Mouse (Mus musculus): ENCODE results near the gene Thrb. TPM values are rescaled to one million over a fixed set of nuclear protein-coding genes. Genes with fewer than 3 reads are reported as not detected.

Gene Thrb
- total RNA-seq, 1 experiment from 2014 or later: 0.23 TPM

DNA sequence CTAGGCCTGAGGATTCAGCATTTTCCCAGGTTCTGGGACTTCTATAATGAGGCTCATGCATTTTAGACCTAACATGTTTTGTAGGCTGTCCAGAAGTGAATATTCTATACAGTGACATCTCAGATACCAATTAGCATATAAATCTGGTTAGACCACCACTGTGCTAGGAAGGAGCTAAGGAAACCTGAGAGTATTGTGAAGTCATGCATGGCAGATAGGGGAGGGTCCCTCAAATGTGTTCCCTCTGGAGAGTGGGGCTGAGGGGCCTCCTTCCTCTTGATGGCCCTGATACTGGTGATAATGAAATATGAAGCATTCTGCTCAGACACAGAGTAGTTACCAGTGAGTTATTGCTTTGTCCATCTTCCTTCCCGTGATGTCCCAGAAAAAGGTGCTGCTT, 91.8 kb downstream of the Thrb start:
- no peak for ATAC-seq (ENCODE audit: extremely low read depth, insufficient number of reproducible peaks, low FRiP score, poor library complexity, severe bottlenecking)

DNA sequence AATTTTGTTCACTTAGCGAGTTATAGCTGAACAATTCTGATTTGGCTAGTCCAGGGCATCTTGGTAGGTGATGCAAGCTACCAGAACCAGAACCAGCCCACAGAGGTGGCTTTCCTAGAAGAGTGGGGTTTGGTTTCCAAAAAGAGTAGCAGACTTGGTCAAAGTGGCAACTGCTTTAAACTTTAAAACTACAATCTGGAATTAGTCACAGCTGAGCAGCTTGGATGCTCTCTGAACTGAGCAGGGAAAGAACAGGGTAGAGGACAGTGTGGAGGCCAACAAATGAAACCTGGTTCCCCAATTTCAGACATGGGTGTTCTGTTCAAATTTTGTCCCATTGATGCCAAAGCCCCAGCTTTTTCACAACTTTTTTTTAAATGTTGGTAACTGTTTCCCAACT, 93.4 kb downstream of the Thrb start:
- ATAC-seq (ENCODE audit: extremely low read depth, insufficient number of reproducible peaks, low FRiP score, poor library complexity, severe bottlenecking): no peak

DNA sequence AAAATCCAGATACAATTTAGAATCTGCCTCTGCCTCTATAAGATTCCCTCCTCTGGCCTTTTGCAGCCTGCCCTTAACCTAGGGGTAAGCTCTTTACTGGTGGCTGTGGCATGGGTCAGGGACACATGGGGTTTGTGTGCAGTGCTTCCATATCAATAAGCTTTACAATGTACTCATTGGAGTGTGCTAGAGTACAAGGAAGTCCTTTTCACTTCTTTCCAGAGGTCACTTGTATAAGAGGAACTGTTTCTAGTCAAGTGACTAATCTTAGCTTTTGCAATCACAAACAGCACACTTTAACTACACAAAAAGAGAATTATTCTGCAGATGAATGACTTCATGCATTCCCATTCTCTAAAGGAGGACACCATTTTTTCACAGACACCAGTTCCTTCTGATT, 96.7 kb downstream of the Thrb start:
- ATAC-seq (ENCODE audit: extremely low read depth, insufficient number of reproducible peaks, low FRiP score, poor library complexity, severe bottlenecking): no peak

DNA sequence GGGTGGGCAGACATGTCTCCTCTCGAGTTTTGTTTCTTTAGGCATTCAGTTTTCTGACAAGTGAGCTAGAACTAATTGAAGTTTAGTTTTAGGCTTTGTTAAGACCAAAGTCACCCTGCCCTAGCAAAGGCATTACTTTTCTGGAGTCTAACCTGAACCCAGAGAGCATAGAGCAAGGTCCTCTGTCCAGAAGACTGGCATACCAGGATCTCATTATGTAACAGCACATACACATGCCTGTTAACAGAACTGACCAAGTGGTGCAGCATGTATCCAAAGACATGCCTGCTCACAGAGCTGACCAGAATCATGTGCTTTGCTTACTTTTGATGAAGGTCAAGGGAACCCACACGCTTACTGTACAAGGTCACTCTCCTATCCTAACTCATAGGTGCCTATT, 107.9 kb downstream of the Thrb start:
- ATAC-seq (ENCODE audit: extremely low read depth, insufficient number of reproducible peaks, low FRiP score, poor library complexity, severe bottlenecking): no peak

DNA sequence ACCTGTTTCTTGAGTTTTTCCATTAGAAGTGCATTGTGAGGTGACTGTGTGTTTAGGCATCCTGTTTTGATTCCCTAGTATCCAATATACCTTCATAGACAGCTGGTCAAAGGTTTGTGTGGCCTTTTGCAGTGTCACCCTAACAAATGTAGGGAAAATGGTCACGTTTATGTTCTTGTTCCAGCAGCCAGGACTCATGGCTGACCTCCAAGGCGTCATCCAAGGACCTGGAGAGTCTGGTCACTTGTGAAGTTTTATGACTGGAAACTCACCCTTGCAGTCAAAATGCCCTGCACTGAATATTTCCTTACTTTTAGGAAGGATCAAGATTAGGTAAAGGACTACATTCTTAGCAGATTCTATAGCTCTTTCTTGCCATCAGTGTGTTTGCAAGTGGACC, 114.3 kb downstream of the Thrb start:
- no peak for ATAC-seq (ENCODE audit: extremely low read depth, insufficient number of reproducible peaks, low FRiP score, poor library complexity, severe bottlenecking)

DNA sequence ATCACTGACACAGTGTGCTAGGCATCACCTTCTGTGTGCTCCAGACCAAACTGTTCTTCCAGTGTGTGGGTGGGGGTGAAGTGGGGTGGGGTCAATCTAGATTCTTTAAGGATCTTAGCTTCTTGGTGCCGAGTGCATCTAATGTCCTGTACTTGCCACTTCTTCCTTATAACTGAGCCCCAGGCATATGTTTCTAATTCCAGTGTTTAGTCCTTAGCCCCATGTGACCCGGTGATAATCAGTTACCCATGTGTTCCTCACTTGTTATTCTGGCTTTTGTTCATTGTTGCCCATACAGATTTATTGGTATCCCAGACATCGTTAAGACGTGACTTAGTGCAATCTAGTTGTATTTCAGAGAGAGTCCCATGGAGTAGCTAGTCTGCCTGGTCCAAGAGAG, 121.9 kb downstream of the Thrb start:
- ATAC-seq (ENCODE audit: extremely low read depth, insufficient number of reproducible peaks, low FRiP score, poor library complexity, severe bottlenecking): no peak

DNA sequence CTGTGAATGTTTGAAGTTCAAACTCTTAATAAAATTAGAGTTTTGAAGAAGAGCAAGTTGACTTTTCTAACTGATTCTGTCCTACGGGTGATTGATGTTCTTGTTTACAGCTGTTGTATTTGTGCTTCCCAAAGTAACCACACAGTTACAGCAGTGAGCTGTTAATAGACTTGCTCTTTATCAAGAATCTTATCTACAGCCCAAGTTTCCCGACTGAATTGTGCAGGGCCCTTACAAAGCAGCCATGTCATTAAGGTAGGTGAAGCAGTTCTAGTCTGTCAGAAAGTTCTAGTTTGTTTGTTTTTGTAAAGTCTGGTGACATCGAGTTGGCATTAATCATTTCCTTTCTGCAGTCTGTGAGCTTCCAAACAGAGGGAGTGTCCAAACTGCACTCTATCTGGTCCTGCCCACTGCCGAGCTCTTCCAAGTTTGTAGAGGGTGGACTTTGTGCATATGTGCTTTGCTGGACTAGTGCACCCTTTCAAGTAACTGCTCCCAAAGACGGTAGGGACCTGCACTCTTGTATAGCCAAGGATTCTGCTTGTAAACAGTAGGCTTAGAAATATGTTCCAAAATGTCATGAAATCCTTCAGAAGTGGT, 124.2 kb downstream of the Thrb start:
- ATAC-seq (ENCODE audit: extremely low read depth, insufficient number of reproducible peaks, low FRiP score, poor library complexity, severe bottlenecking): no peak

DNA sequence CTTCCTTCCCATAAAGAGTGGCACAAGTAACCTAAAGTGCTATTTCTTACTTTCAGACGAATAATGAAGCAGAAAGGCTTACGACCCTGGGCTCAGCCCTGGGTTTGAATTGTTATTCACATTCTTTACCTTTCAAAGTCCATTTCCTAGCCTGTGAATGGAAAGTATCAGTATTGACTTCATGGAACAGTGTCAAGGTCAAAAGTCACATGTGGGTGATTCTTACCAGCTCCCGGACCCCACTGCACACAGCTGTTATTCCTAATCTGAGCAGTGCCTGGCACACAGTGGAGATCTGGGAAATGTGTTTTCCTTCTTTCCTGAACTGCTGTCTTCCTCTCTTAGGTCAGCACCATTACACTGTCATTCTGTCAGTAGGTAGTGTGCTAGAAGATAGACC, 125.3 kb downstream of the Thrb start:
- no peak for ATAC-seq (ENCODE audit: extremely low read depth, insufficient number of reproducible peaks, low FRiP score, poor library complexity, severe bottlenecking)

DNA sequence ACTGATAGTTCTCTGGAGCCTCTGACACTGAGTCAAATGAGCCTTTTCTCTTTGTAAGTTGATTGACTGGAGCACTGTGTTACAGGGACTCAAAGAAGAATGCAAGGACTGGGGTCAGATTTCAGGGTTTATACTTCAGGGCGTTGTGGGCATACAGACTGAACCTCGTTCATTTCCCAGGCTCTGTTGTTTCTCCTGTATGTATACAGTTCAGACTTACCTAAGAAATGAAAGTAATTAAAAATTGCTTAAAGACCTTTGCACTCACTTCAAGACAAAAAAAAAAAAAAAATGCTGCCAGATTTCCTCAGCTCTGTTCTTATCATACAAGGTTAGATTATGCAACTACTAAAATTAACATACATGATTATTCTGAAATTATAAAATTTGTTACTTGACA, 126.2 kb downstream of the Thrb start:
- no peak for ATAC-seq (ENCODE audit: extremely low read depth, insufficient number of reproducible peaks, low FRiP score, poor library complexity, severe bottlenecking)

- no peak for ATAC-seq (ENCODE audit: extremely low read depth, insufficient number of reproducible peaks, low FRiP score, poor library complexity, severe bottlenecking)
Observed at GRCm38 (mm10) chr14:17803934-17804602, 144.0 kb downstream of the Thrb start.

- no peak for ATAC-seq (ENCODE audit: extremely low read depth, insufficient number of reproducible peaks, low FRiP score, poor library complexity, severe bottlenecking)
Observed at GRCm38 (mm10) chr14:17811051-17811450, 151.0 kb downstream of the Thrb start.

GRCm38 (mm10) chr14:17812414-17812813, 152.4 kb downstream of the Thrb start:
- ATAC-seq (ENCODE audit: extremely low read depth, insufficient number of reproducible peaks, low FRiP score, poor library complexity, severe bottlenecking): no peak

- ATAC-seq (ENCODE audit: extremely low read depth, insufficient number of reproducible peaks, low FRiP score, poor library complexity, severe bottlenecking): no peak
Observed at GRCm38 (mm10) chr14:17815103-17815502, 155.0 kb downstream of the Thrb start.

- ATAC-seq (ENCODE audit: extremely low read depth, insufficient number of reproducible peaks, low FRiP score, poor library complexity, severe bottlenecking): no peak
Observed at GRCm38 (mm10) chr14:17818086-17818485, 158.0 kb downstream of the Thrb start.

DNA sequence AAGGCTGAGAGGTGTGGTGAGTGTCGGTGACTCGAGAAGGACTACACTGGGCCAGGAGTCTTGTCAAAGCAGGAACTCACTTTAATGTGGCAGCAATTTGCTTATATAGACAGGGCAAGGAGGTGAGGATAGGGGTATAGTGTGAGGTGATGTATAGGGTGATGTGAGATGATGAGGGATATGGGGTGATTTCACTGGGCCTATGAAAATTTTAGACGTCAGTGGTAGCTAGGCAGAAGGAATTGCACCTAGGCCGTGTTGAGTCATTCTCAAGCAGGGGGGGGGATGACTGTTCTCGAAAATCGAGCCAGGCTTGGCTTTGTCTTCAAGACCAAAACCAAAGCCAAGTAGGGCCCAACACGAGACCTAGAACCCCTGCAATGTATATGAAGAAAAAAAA, 162.7 kb downstream of the Thrb start:
- ATAC-seq (ENCODE audit: extremely low read depth, insufficient number of reproducible peaks, low FRiP score, poor library complexity, severe bottlenecking): no peak

DNA sequence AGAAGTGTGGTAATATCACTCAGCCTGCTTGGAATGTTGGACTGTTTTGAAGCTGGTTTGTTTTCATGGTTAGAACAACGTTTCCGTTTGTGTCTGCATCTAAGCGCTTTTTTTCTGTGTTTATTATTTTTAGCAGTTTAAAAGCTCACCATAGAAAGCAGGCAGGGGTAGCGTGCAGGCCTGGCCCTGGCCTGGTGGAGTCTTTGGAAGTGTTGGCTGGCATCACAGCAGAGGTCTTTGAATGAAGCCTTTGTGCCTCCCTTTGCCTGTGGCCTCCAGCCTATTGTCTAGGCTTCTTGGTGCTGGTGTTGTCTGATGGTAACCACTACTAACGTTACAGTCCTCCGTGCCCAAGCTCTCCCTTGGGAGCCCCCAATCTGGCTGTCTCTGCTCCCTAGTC, 167.3 kb downstream of the Thrb start:
- no peak for ATAC-seq (ENCODE audit: extremely low read depth, insufficient number of reproducible peaks, low FRiP score, poor library complexity, severe bottlenecking)

DNA sequence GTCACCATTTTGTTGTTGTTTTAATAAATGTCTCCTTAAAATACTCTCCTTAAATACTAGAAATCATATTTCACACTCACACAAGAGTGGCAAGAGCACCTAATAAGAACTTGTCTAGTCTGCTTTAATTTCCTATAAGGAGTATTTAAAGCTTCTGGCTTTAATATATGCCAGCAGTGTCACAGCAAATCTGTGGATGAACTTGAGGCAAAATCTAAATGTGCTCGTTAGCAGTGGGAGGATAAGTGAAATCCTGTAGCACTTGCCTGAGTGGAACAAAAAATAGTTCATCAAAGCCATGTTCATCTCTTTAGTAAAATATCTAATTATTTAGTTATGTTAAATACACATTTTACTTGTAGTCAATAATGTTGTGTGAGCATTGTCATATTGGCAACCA, 175.7 kb downstream of the Thrb start:
- no peak for ATAC-seq (ENCODE audit: extremely low read depth, insufficient number of reproducible peaks, low FRiP score, poor library complexity, severe bottlenecking)

DNA sequence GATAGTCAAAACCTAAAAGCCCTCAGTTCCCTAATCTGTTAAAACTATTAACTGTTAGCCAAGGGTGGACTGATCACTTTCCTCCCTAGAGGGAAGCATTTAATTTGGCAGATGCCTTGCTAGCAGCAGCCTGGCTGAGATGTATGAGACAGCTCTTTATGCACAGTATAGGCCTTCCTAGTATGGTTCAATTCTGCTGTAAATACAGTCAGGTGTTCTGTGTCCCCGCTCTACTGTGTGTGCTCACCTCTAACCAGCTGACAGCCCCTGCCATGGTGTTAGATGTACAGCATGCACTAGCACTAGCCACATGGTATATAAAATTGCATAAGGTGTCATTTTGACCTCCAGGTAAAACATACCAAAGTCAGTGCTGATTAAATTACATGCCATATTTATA, 176.7 kb downstream of the Thrb start:
- no peak for ATAC-seq (ENCODE audit: extremely low read depth, insufficient number of reproducible peaks, low FRiP score, poor library complexity, severe bottlenecking)

DNA sequence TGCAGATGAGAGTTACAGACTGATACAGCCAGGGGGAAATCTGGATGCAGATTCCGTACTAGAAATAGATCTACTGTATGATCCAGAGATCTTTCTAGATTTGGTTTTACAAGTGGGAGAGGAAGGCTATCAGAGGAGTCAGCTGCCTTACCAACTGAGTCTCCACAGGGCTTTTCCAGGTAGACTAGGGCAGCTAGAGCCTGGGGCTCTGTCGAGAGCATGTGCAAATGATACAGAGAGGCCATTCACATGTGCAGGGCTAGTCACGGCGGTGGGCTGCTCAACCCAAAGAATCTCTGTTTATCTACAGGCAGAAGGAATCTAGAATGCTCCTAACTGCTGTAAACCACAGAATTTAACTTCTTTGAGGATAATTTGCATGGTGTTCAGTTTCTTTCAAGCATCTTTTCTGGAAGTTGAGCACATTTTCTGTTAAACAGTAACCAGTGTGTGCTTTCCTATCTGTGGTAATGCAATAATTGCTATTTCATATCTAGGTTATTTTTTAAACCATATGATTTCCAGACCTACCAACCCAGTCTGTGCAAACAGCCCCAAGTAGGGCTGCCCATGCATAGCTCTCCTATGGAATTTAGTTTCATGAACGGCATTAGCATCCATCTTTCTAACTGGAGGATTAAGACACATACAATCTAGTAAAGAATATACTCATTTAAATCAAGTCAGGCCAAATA, 185.1 kb downstream of the Thrb start:
- no peak for ATAC-seq (ENCODE audit: extremely low read depth, insufficient number of reproducible peaks, low FRiP score, poor library complexity, severe bottlenecking)

- no peak for ATAC-seq (ENCODE audit: extremely low read depth, insufficient number of reproducible peaks, low FRiP score, poor library complexity, severe bottlenecking)
Observed at GRCm38 (mm10) chr14:17845871-17846270, 185.8 kb downstream of the Thrb start.
